Mouse (Mus musculus) heart, embryonic 10.5 days (tissue): ENCODE measurements around the gene Ltbp1. TPM values are rescaled to one million over a fixed set of nuclear protein-coding genes. Genes with fewer than 3 reads are reported as not detected.

Experiments
- DNase-seq: peaks from one replicate; pipeline ENCODE4 v3.0.0-alpha.2; 2017; ENCODE audit warnings: low spot score
- H3K27ac ChIP-seq: fragments of 300-500 bp; sonication (generic); 2 replicates; pipeline ENCODE4 v1.5.1; 2016; ENCODE audit warnings: mild to moderate bottlenecking
- H3K27me3 ChIP-seq: fragments of 300-500 bp; sonication (generic); 2 replicates; pipeline ENCODE4 v1.6.1; 2016; ENCODE audit warnings: mild to moderate bottlenecking; ENCODE audit not compliant: poor library complexity, insufficient read depth, severe bottlenecking
- H3K36me3 ChIP-seq: fragments of 300-500 bp; sonication (generic); 2 replicates; pipeline ENCODE4 v1.6.1; 2016; ENCODE audit warnings: mild to moderate bottlenecking, moderate library complexity
- H3K4me1 ChIP-seq: fragments of 300-500 bp; sonication (generic); 2 replicates; pipeline ENCODE4 v1.6.1; 2016; ENCODE audit warnings: mild to moderate bottlenecking
- H3K4me3 ChIP-seq: fragments of 300-500 bp; sonication (generic); 2 replicates; pipeline ENCODE4 v1.5.1; 2016; ENCODE audit warnings: mild to moderate bottlenecking, moderate library complexity
- H3K9me3 ChIP-seq: fragments of 300-500 bp; sonication (generic); 2 replicates; pipeline ENCODE4 v1.6.1; 2016; ENCODE audit warnings: mild to moderate bottlenecking, moderate library complexity
- WGBS: fragments of 180-500 bp; shearing (Covaris S2); methylation state at CpG from one replicate; pipeline ENCODE4 v1.1.7; 2016; 5-methylcytosine and 5-hydroxymethylcytosine counted together
- polyA plus RNA-seq: library from polyadenylated mRNA; unstranded; fragments of >200 nt; fragmentation: Nextera tagmentation; extraction: Ambion mirVana; gene quantifications from 2 replicates; pipeline ENCODE4 v1.2.1, GENCODE M21; 2016

Gene Ltbp1
- polyA plus RNA-seq, 1 experiment from 2014 or later = 29.7 TPM

- Histone ChIP-seq H3K27me3 (no peaks in the 10 kb centered on the region), H3K4me1 (peaks cover 5% of the 10 kb centered on the region; the same call in 1 of the 2 replicates), H3K4me3 (no peak overlapping the region), H3K27ac (no peak overlapping the region), H3K36me3 (no peaks in the 10 kb centered on the region), H3K9me3 (0 out of 2 replicates have a peak, but pooled peaks cover 3% of the 10 kb centered on the region)
- no peak for DNase-seq
- 78% methylated on average over 1 of the region's 1 CpGs for WGBS
Measured at GRCm38 (mm10) chr17:74984071-74984470, 21.3 kb upstream of the Ltbp1 start.

- Histone ChIP-seq H3K4me3 (no peak overlapping the region), H3K4me1 (peaks cover 5% of the 10 kb centered on the region; the same call in 1 of the 2 replicates), H3K36me3 (no peaks in the 10 kb centered on the region), H3K27me3 (no peaks in the 10 kb centered on the region), H3K9me3 (0 out of 2 replicates have a peak, but pooled peaks cover 3% of the 10 kb centered on the region), H3K27ac (no peak overlapping the region)
- no peak for DNase-seq
Measured at GRCm38 (mm10) chr17:74984681-74985080, 20.7 kb upstream of the Ltbp1 start.

GRCm38 (mm10) chr17:74987067-74987466 is 18.3 kb upstream of the Ltbp1 start:
- H3K4me3 ChIP-seq = no peak overlapping the region
- DNase-seq = no peak
- H3K4me1 ChIP-seq = peaks cover 10% of the 10 kb centered on the region; the same call in 1 of the 2 replicates
- no peaks in the 10 kb centered on the region for H3K9me3 ChIP-seq
- H3K36me3 ChIP-seq = 0 out of 2 replicates have a peak, but pooled peaks cover 2% of the 10 kb centered on the region
- 72% methylated on average over 1 of the region's 1 CpGs for WGBS
- no peaks in the 10 kb centered on the region for H3K27me3 ChIP-seq
- H3K27ac ChIP-seq = no peak overlapping the region

GRCm38 (mm10) chr17:74989691-74990090 is 15.7 kb upstream of the Ltbp1 start:
- WGBS = 89% methylated on average over 4 of the region's 4 CpGs
- 0 out of 2 replicates have a peak, but pooled peaks cover 2% of the 10 kb centered on the region for H3K36me3 ChIP-seq
- no peak for DNase-seq
- no peaks in the 10 kb centered on the region for H3K27me3 ChIP-seq
- no peaks in the 10 kb centered on the region for H3K9me3 ChIP-seq
- H3K27ac ChIP-seq = no peak overlapping the region
- no peak overlapping the region for H3K4me3 ChIP-seq
- H3K4me1 ChIP-seq = peaks cover 21% of the 10 kb centered on the region

- no peaks in the 10 kb centered on the region for H3K9me3 ChIP-seq
- WGBS = 73% methylated on average over 3 of the region's 3 CpGs
- peaks cover 30% of the 10 kb centered on the region for H3K4me1 ChIP-seq
- H3K4me3 ChIP-seq = no peak overlapping the region
- H3K27ac ChIP-seq = no peak overlapping the region
- H3K27me3 ChIP-seq = no peaks in the 10 kb centered on the region
- H3K36me3 ChIP-seq = 0 out of 2 replicates have a peak, but pooled peaks cover 2% of the 10 kb centered on the region
- DNase-seq = no peak
Measured at GRCm38 (mm10) chr17:74990561-74990960, 14.8 kb upstream of the Ltbp1 start.

- Histone ChIP-seq H3K27ac (peak overlapping the region; percentile 90), H3K27me3 (no peaks in the 10 kb centered on the region), H3K4me1 (peaks cover 26% of the 10 kb centered on the region), H3K36me3 (0 out of 2 replicates have a peak, but pooled peaks cover 2% of the 10 kb centered on the region), H3K4me3 (peak overlapping the region; percentile 50), H3K9me3 (no peaks in the 10 kb centered on the region)
- peak; percentile 92 for DNase-seq
- WGBS = 3% methylated on average over 26 of the region's 26 CpGs
Measured at GRCm38 (mm10) chr17:74993726-74994581, 11.4 kb upstream of the Ltbp1 start.

- DNase-seq = peak; percentile 80
- H3K27me3 ChIP-seq = no peaks in the 10 kb centered on the region
- no peaks in the 10 kb centered on the region for H3K9me3 ChIP-seq
- WGBS = under 1% methylated on average over 4 of the region's 4 CpGs
- peak overlapping the region; percentile 90 for H3K27ac ChIP-seq
- H3K36me3 ChIP-seq = 0 out of 2 replicates have a peak, but pooled peaks cover 2% of the 10 kb centered on the region
- peak overlapping the region; percentile 50 for H3K4me3 ChIP-seq
- H3K4me1 ChIP-seq = peaks cover 26% of the 10 kb centered on the region
Measured at GRCm38 (mm10) chr17:74994582-74994893, 10.8 kb upstream of the Ltbp1 start.

- Histone ChIP-seq H3K27me3 (no peaks in the 10 kb centered on the region), H3K4me3 (no peak overlapping the region), H3K9me3 (no peaks in the 10 kb centered on the region), H3K4me1 (peaks cover 26% of the 10 kb centered on the region), H3K36me3 (no peaks in the 10 kb centered on the region), H3K27ac (peak overlapping the region; percentile 90)
- WGBS = 50% methylated on average over 3 of the region's 3 CpGs
- DNase-seq = no peak
Measured at GRCm38 (mm10) chr17:74995266-74995665, 10.1 kb upstream of the Ltbp1 start.

GRCm38 (mm10) chr17:75000066-75000465 is 5.3 kb upstream of the Ltbp1 start:
- H3K4me3 ChIP-seq = no peak overlapping the region
- H3K27ac ChIP-seq = no peak overlapping the region
- WGBS = 67% methylated on average over 2 of the region's 2 CpGs
- peaks cover 25% of the 10 kb centered on the region for H3K4me1 ChIP-seq
- no peaks in the 10 kb centered on the region for H3K36me3 ChIP-seq
- H3K9me3 ChIP-seq = no peaks in the 10 kb centered on the region
- no peaks in the 10 kb centered on the region for H3K27me3 ChIP-seq
- no peak for DNase-seq

GRCm38 (mm10) chr17:75004820-75005219 is 548 bp upstream of the Ltbp1 start:
- peaks cover 33% of the 10 kb centered on the region for H3K4me1 ChIP-seq
- peak overlapping the region; percentile 94 for H3K27ac ChIP-seq
- no peaks in the 10 kb centered on the region for H3K27me3 ChIP-seq
- peaks cover 13% of the 10 kb centered on the region; the same call in 1 of the 2 replicates for H3K36me3 ChIP-seq
- WGBS = under 1% methylated on average over 11 of the region's 11 CpGs
- H3K4me3 ChIP-seq = peak overlapping the region; percentile 92
- DNase-seq = peak; percentile 92
- H3K9me3 ChIP-seq = no peaks in the 10 kb centered on the region

GRCm38 (mm10) chr17:75005685-75006680 is 615 bp downstream of the Ltbp1 start:
- H3K36me3 ChIP-seq = peaks cover 14% of the 10 kb centered on the region; the same call in 1 of the 2 replicates
- H3K27me3 ChIP-seq = no peaks in the 10 kb centered on the region
- under 1% methylated on average over 94 of the region's 94 CpGs for WGBS
- DNase-seq = peak; percentile 86
- H3K9me3 ChIP-seq = no peaks in the 10 kb centered on the region
- H3K4me1 ChIP-seq = peaks cover 38% of the 10 kb centered on the region
- H3K27ac ChIP-seq = peak overlapping the region; percentile 94
- H3K4me3 ChIP-seq = peak overlapping the region; percentile 92

GRCm38 (mm10) chr17:75010955-75011354 is 5.6 kb downstream of the Ltbp1 start:
- no peaks in the 10 kb centered on the region for H3K27me3 ChIP-seq
- H3K4me3 ChIP-seq = no peak overlapping the region
- peaks cover 42% of the 10 kb centered on the region for H3K4me1 ChIP-seq
- 49% methylated on average over 6 of the region's 6 CpGs for WGBS
- peaks cover 30% of the 10 kb centered on the region; the same call in 1 of the 2 replicates for H3K36me3 ChIP-seq
- DNase-seq = no peak
- no peaks in the 10 kb centered on the region for H3K9me3 ChIP-seq
- H3K27ac ChIP-seq = no peak overlapping the region
